8 mouse cellular contexts compared by ENCODE assay signal in genomic region chr17:6106361-6107014, GRCm38 (mm10). TPM values are rescaled to one million over a fixed set of nuclear protein-coding genes. Genes with fewer than 3 reads are reported as not detected.
DNase-seq lines count a peak whose midpoint lies in the region; ATAC-seq and TF ChIP-seq lines count a peak whose summit lies in the region.

Gene Tulp4 (plus strand): TSS chr17:6106437.

- peak within 1 kb of the TSS; percentile 51; the same call in 1 of the 2 replicates for H3K27ac ChIP-seq in CH12.LX (ENCODE audit: insufficient read depth, low read depth)
- peak within 1 kb of the TSS; percentile 98 for H3K27ac ChIP-seq in forebrain, embryonic 12.5 days
- H3K27ac ChIP-seq in heart, embryonic 16.5 days (ENCODE audit: low read length), result peak within 1 kb of the TSS; percentile 88
- peak within 1 kb of the TSS; percentile 73 for H3K27ac ChIP-seq in liver, embryonic 13.5 days
- peak within 1 kb of the TSS; percentile 89 for H3K27ac ChIP-seq in stomach, embryonic 14.5 days (ENCODE audit: low read length)

- peak within 1 kb of the TSS; percentile 84 for H3K4me2 ChIP-seq in CH12.LX (ENCODE audit: insufficient read depth, low read depth, poor library complexity, severe bottlenecking)
- H3K4me2 ChIP-seq in forebrain, embryonic 12.5 days, result peak within 1 kb of the TSS; percentile 67
- H3K4me2 ChIP-seq in heart, embryonic 16.5 days (ENCODE audit: low read depth, low read length), result peak within 1 kb of the TSS; percentile 84
- H3K4me2 ChIP-seq in liver, embryonic 13.5 days, result peak within 1 kb of the TSS; percentile 98
- peak within 1 kb of the TSS; percentile 54 for H3K4me2 ChIP-seq in stomach, embryonic 14.5 days (replicated peaks; ENCODE audit: low read depth, low read length)

- peak; percentile 82 for DNase-seq in CH12.LX (ENCODE audit: extremely low read depth)
- DNase-seq in c-Kit-positive CD71-positive TER-119-negative erythroid progenitor cells, embryonic 14.5 days (ENCODE audit: low read depth), result peak; percentile 65
- DNase-seq in kidney, postnatal 25 days, result peak; percentile 85 to 94
- peak; percentile 78 for DNase-seq in liver, embryonic 13.5 days
- peak; percentile 84 to 88 for DNase-seq in natural killer cell, adult 2 months (ENCODE audit: low spot score in 2 of 2)

- TF ChIP-seq RAD21 in CH12.LX (IDR thresholded peaks at IDR 0.05; ENCODE audit: low read depth, low read length), result no peak

- peaks cover 0 to 15% of the 10 kb centered on the region in 2 experiments for H3K36me3 ChIP-seq in CH12.LX (replicated peaks in 1 of 2; ENCODE audit: control insufficient read depth in 1 of 2, insufficient read depth in 1 of 2, low read length in 1 of 2)
- peaks cover 7% of the 10 kb centered on the region; the same call in 1 of the 2 replicates for H3K36me3 ChIP-seq in forebrain, embryonic 12.5 days (replicated peaks)
- no peaks in the 10 kb centered on the region for H3K36me3 ChIP-seq in heart, embryonic 16.5 days (ENCODE audit: control insufficient read depth, insufficient read depth)
- H3K36me3 ChIP-seq in liver, embryonic 13.5 days, result no peaks in the 10 kb centered on the region
- no peaks in the 10 kb centered on the region for H3K36me3 ChIP-seq in stomach, embryonic 14.5 days (ENCODE audit: control insufficient read depth, insufficient read depth, low read length)

- dilution Hi-C loops in CH12.LX (cut with MboI; ENCODE audit: extremely low pct_ligation_motif_present, extremely low pct_unique_long_range_greater_than_20kb, low sequenced_read_pairs), result no loop called here

- no peak for TF ChIP-seq CTCF in CH12.LX (conservative IDR thresholded peaks at IDR 0.05 in 1 of 2, IDR thresholded peaks at IDR 0.05 in 1 of 2; ENCODE audit: low read depth in 2 of 2, low read length in 2 of 2)

- TF ChIP-seq POLR2A in CH12.LX (IDR thresholded peaks at IDR 0.05; ENCODE audit: low read depth, low read length), result peak; percentile 73

- H3K79me2 ChIP-seq in CH12.LX (replicated peaks; ENCODE audit: control insufficient read depth, extremely low read depth, insufficient read depth, poor library complexity, severe bottlenecking), result no peaks in the 10 kb centered on the region

- H3K27me3 ChIP-seq in CH12.LX (replicated peaks), result peaks cover 2% of the 10 kb centered on the region
- no peaks in the 10 kb centered on the region for H3K27me3 ChIP-seq in forebrain, embryonic 12.5 days
- H3K27me3 ChIP-seq in heart, embryonic 16.5 days (ENCODE audit: control insufficient read depth, insufficient read depth, low read length), result 0 out of 2 replicates have a peak, but pooled peaks cover 2% of the 10 kb centered on the region
- peaks cover 33% of the 10 kb centered on the region for H3K27me3 ChIP-seq in liver, embryonic 13.5 days
- no peaks in the 10 kb centered on the region for H3K27me3 ChIP-seq in stomach, embryonic 14.5 days (ENCODE audit: control insufficient read depth, insufficient read depth, low read length)

- under 1% methylated on average over 66 of the region's 76 CpGs for WGBS in forebrain, embryonic 12.5 days
- WGBS in heart, embryonic 16.5 days, result under 1% methylated on average over 43 of the region's 76 CpGs
- under 1% methylated on average over 62 of the region's 76 CpGs for WGBS in liver, embryonic 13.5 days (ENCODE audit: insufficient replicate concordance)
- under 1% methylated on average over 60 of the region's 76 CpGs for WGBS in stomach, embryonic 14.5 days

- no peaks in the 10 kb centered on the region for H3K9me3 ChIP-seq in CH12.LX (replicated peaks; ENCODE audit: low read length)
- no peaks in the 10 kb centered on the region for H3K9me3 ChIP-seq in forebrain, embryonic 12.5 days
- H3K9me3 ChIP-seq in heart, embryonic 16.5 days (replicated peaks; ENCODE audit: control insufficient read depth, low read length), result no peaks in the 10 kb centered on the region
- no peaks in the 10 kb centered on the region for H3K9me3 ChIP-seq in liver, embryonic 13.5 days (replicated peaks)
- H3K9me3 ChIP-seq in stomach, embryonic 14.5 days (ENCODE audit: control insufficient read depth, low read depth, low read length), result no peaks in the 10 kb centered on the region

- peak within 1 kb of the TSS; percentile 87 for H3K9ac ChIP-seq in CH12.LX (ENCODE audit: insufficient read depth, low read depth)
- peak within 1 kb of the TSS; percentile 98 for H3K9ac ChIP-seq in forebrain, embryonic 12.5 days
- H3K9ac ChIP-seq in heart, embryonic 16.5 days (ENCODE audit: low read length), result peak within 1 kb of the TSS; percentile 89
- peak within 1 kb of the TSS; percentile 93 for H3K9ac ChIP-seq in liver, embryonic 13.5 days
- peak within 1 kb of the TSS; percentile 94 for H3K9ac ChIP-seq in stomach, embryonic 14.5 days (replicated peaks; ENCODE audit: low read depth, low read length)

- ATAC-seq in forebrain, embryonic 12.5 days (ENCODE audit: low FRiP score), result peak; percentile 97
- ATAC-seq in heart, embryonic 16.5 days (replicated peaks; ENCODE audit: extremely low read depth, insufficient read depth, low FRiP score), result peak; percentile 96
- peak; percentile 94 for ATAC-seq in liver, embryonic 13.5 days (ENCODE audit: low read depth)
- peak; percentile 94 for ATAC-seq in stomach, embryonic 14.5 days (ENCODE audit: insufficient number of reproducible peaks, insufficient read depth, low FRiP score, low read depth)

- TF ChIP-seq EP300 in CH12.LX (IDR thresholded peaks at IDR 0.05; ENCODE audit: low read length), result no peak

- H3K4me3 ChIP-seq in CH12.LX (replicated peaks in 1 of 3; ENCODE audit: low read depth in 2 of 3, low read length in 2 of 3, poor library complexity in 1 of 3), result peak within 1 kb of the TSS; percentile 64 to 85 (median 75)
- peak within 1 kb of the TSS; percentile 73 for H3K4me3 ChIP-seq in forebrain, embryonic 12.5 days (replicated peaks)
- peak within 1 kb of the TSS; percentile 72 for H3K4me3 ChIP-seq in heart, embryonic 16.5 days (ENCODE audit: low read length)
- H3K4me3 ChIP-seq in liver, embryonic 13.5 days (replicated peaks), result peak within 1 kb of the TSS; percentile 88
- peak within 1 kb of the TSS; percentile 76 for H3K4me3 ChIP-seq in stomach, embryonic 14.5 days (ENCODE audit: low read depth, low read length)

- peaks cover 2 to 20% of the 10 kb centered on the region in 2 experiments; a peak in 2 of 4 replicates for H3K4me1 ChIP-seq in CH12.LX (ENCODE audit: control insufficient read depth in 1 of 2, insufficient read depth in 2 of 2)
- peaks cover 24% of the 10 kb centered on the region for H3K4me1 ChIP-seq in forebrain, embryonic 12.5 days
- H3K4me1 ChIP-seq in heart, embryonic 16.5 days (ENCODE audit: control insufficient read depth, insufficient read depth, low read length), result peaks cover 16% of the 10 kb centered on the region
- H3K4me1 ChIP-seq in liver, embryonic 13.5 days (replicated peaks), result peaks cover 19% of the 10 kb centered on the region
- H3K4me1 ChIP-seq in stomach, embryonic 14.5 days (ENCODE audit: control insufficient read depth, insufficient read depth, low read length), result peaks cover 12% of the 10 kb centered on the region; the same call in 1 of the 2 replicates

- in situ Hi-C loops in CH12.LX (cut with MboI; ENCODE audit: low pct_ligation_motif_present, low pct_unique_long_range_greater_than_20kb, low sequenced_read_pairs), result no loop called here

TF ChIP-seq in CH12.LX, 34 proteins besides CTCF, POLR2A, EP300 and RAD21 (continues in another document):
- TF ChIP-seq MAZ (IDR thresholded peaks at IDR 0.05; ENCODE audit: low read depth, low read length) (peak; percentile 65; the same call in 1 of the 2 replicates), JUND (conservative IDR thresholded peaks at IDR 0.05; ENCODE audit: low read depth, low read length) (no peak), RCOR1 (conservative IDR thresholded peaks at IDR 0.05; ENCODE audit: low read depth, low read length) (no peak), BHLHE40 (IDR thresholded peaks at IDR 0.05; ENCODE audit: low read depth, low read length) (peak; percentile 63), CHD1 (IDR thresholded peaks at IDR 0.05; ENCODE audit: low read depth, low read length) (no peak), ZKSCAN1 (IDR thresholded peaks at IDR 0.05; ENCODE audit: borderline replicate concordance, low read depth, low read length) (no peak), PAX5 (IDR thresholded peaks at IDR 0.05; ENCODE audit: low read length) (no peak), UBTF (IDR thresholded peaks at IDR 0.05; ENCODE audit: low read depth, low read length) (peak; percentile 73; the same call in 1 of the 2 replicates), MYC (IDR thresholded peaks at IDR 0.05; ENCODE audit: low read depth, low read length) (no peak), MXI1 (IDR thresholded peaks at IDR 0.05; ENCODE audit: low read depth, low read length) (no peak; the same call in 1 of the 2 replicates), SMC3 (IDR thresholded peaks at IDR 0.05; ENCODE audit: low read depth, low read length) (no peak), NRF1 (IDR thresholded peaks at IDR 0.05; ENCODE audit: low read depth, low read length) (no peak), IRF4 (IDR thresholded peaks at IDR 0.05; ENCODE audit: low read depth, low read length) (no peak), NELFE (IDR thresholded peaks at IDR 0.05; ENCODE audit: low read depth, low read length) (peak; percentile 63), USF2 (conservative IDR thresholded peaks at IDR 0.05; ENCODE audit: low read depth, low read length) (no peak; the same call in 1 of the 2 replicates), ELF1 (IDR thresholded peaks at IDR 0.05; ENCODE audit: low read depth, low read length) (peak; percentile 67), MAX (IDR thresholded peaks at IDR 0.05; ENCODE audit: low read length) (0 out of 2 replicates have a peak, but pooled peaks have one; percentile 65), ETS1 (conservative IDR thresholded peaks at IDR 0.05; ENCODE audit: low read depth, low read length) (peak; percentile 30; the same call in 1 of the 2 replicates), MAFK (IDR thresholded peaks at IDR 0.05; ENCODE audit: insufficient replicate concordance, low read length) (no peak), KAT2A (IDR thresholded peaks at IDR 0.05; ENCODE audit: insufficient replicate concordance, low read length) (no peak), SIN3A (IDR thresholded peaks at IDR 0.05; ENCODE audit: low read length) (peak; percentile 73), HCFC1 (IDR thresholded peaks at IDR 0.05; ENCODE audit: low read depth, low read length) (no peak), JUN (IDR thresholded peaks at IDR 0.05; ENCODE audit: insufficient read depth, low read depth, low read length) (no peak)

RNA-seq across cellular contexts. Expression of gene Tulp4, which starts in this region (rescaled TPM):
- 49.3 and 50.7 TPM in 2 replicates for total RNA-seq in CH12.LX (2012; rRNA removed)
- 7.8 TPM in 2 replicates for total RNA-seq in CH12.LX (2014; rRNA removed)
- 31.7 and 33.6 TPM in 2 replicates for polyA plus RNA-seq in CH12.LX (2012; ENCODE audit: insufficient read length, low read depth)
- polyA plus RNA-seq in forebrain, embryonic 12.5 days (2016; fragmentation: Nextera tagmentation; extraction: Ambion mirVana), result 111 and 117 TPM in 2 replicates
- 63.1 and 70.2 TPM in 2 replicates for polyA plus RNA-seq in heart, embryonic 16.5 days (2015; fragmentation: Nextera tagmentation; extraction: Ambion mirVana)
- polyA plus RNA-seq in liver, embryonic 13.5 days (2015; fragmentation: Nextera tagmentation; extraction: Ambion mirVana), result 39.3 and 40.1 TPM in 2 replicates
- polyA plus RNA-seq in stomach, embryonic 14.5 days (2014; fragmentation: Nextera tagmentation; extraction: Ambion mirVana), result 86.9 and 100 TPM in 2 replicates

Comparison
In these comparisons a context has a peak if more than half of its experiments do, and no peak if none do; other contexts are left out.
1. Peak in every context shown above with its lines: DNase-seq, ATAC-seq, H3K4me3 ChIP-seq and H3K27ac ChIP-seq.